Mouse (Mus musculus): ENCODE results near the gene Gm49392. TPM values are rescaled to one million over a fixed set of nuclear protein-coding genes. Genes with fewer than 3 reads are reported as not detected.
"Not testable (repeated sequence)": the region's sequence is repeated elsewhere in the genome, so short reads cannot be mapped to it uniquely, and the experiment has no call there.

Gm49392 gene
- 1 to 10 TPM in 1 of 2 experiments, not detected in 1; 1.6 TPM for total RNA-seq (2021)
- long read RNA-seq, experiment 1 = 0 reads
- long read RNA-seq, experiment 2 = 0 reads

DNA sequence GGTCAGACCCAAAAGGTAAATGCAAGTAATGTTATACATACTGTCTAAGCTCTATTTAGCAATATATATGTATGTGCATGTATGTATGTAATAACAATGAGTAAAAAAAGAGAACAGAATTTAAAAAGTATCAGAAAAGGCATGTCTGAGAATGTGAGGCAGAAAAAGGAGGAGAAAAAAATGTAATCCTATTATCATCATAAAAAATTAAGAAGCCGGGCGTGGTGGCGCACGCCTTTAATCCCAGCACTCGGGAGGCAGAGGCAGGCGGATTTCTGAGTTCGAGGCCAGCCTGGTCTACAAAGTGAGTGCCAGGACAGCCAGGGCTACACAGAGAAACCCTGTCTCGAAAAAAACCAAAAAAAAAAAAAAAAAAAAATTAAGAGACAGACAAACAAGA is at the start of gene Gm49392:
Gm49392 (minus strand) TSS at position 101 of the 400 bp plus-strand sequence.
- intact Hi-C loops (cut with DNase I) = loop anchor here (1.0 to 2.0 kb wide), 2 partner anchors 40 to 48 kb away; partner anchors contain the start of genes Ctla2a and Gm49391

GRCm38 (mm10) chr13:60941884-60942283 is 45.2 kb upstream of the Gm49392 start, which contains the start of gene Tpbpa:
TSS of gene Tpbpa (minus strand) at chr13:60941984.
- intact Hi-C loops (cut with DNase I); DNase-seq: not testable (repeated sequence)

More for the DNA sequence above, at the start of gene Gm49392:
- DNase-seq = not testable (repeated sequence)

DNA sequence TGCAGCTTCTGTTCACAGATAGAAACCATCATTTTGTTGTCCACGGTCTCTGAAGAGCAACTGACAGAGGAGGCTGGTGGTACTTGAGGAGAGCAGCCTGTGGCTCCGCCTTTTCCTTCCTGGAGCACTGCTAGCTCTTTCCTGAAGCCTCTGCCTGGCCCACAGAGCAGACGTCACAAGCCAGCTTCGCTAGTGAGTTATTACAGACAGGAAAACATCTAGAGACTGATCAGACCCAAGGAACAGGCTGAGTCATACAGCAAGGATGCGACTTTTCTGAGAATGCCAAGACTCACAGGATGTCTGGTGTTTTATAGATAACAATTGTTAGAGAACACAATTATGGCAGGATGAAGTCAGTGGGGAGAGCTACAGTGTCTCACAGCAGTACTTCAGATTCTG is 39.8 kb upstream of the Gm49392 start, which contains the start of the genes Gm49391 and Ctla2a:
Gm49391 (minus strand) TSS at position 72 of the 402 bp plus-strand sequence.
Ctla2a (minus strand) TSS at position 126 of the 402 bp plus-strand sequence.
- intact Hi-C loops (cut with DNase I) = loop anchor here (2.0 to 5.0 kb wide), 2 partner anchors 40 to 89 kb away; partner anchors contain the start of genes Ctla2b and Gm49392
- DNase-seq = peak; percentile 35 to 39

- intact Hi-C loops (cut with DNase I) = loop anchor here (5.0 kb wide), 1 partner anchor 88 kb away; no protein-coding TSS in a partner anchor
- DNase-seq = not testable (repeated sequence)
Measured at GRCm38 (mm10) chr13:60935490-60935889, 38.8 kb upstream of the Gm49392 start, which contains the start of gene Gm49393. TSS of gene Gm49393 (minus strand) at chr13:60935590.

GRCm38 (mm10) chr13:60904780-60905179 is 8.1 kb upstream of the Gm49392 start, which contains the start of gene Tpbpb:
TSS of gene Tpbpb (minus strand) at chr13:60904880.
- DNase-seq; intact Hi-C loops (cut with DNase I): not testable (repeated sequence)

DNA sequence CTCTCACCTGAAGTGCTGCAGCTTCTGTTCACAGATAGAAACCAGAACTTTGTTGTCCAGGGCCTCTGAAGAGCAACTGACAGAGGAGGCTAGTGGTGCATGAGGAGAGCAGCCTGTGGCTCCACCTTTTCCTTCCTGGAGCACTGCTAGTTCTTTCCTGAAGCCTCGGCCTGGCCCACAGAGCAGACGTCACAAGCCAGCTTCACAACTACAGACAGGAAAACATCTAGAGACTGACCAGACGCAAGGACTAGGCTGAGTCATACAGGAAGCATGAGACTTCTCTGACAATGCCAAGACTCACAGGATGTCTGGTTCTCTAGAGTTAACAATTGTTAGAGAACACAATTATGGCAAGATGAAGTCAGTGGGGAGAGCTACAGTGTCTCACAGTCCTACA is 634 bp upstream of the Gm49392 start, which contains the start of gene Ctla2b:
Ctla2b (minus strand) TSS at position 120 of the 400 bp plus-strand sequence.
- intact Hi-C loops (cut with DNase I) = loop anchor here (1.0 to 2.0 kb wide), 2 partner anchors 39 to 49 kb away; partner anchors contain the start of genes Ctla2a and Gm49391

DNA sequence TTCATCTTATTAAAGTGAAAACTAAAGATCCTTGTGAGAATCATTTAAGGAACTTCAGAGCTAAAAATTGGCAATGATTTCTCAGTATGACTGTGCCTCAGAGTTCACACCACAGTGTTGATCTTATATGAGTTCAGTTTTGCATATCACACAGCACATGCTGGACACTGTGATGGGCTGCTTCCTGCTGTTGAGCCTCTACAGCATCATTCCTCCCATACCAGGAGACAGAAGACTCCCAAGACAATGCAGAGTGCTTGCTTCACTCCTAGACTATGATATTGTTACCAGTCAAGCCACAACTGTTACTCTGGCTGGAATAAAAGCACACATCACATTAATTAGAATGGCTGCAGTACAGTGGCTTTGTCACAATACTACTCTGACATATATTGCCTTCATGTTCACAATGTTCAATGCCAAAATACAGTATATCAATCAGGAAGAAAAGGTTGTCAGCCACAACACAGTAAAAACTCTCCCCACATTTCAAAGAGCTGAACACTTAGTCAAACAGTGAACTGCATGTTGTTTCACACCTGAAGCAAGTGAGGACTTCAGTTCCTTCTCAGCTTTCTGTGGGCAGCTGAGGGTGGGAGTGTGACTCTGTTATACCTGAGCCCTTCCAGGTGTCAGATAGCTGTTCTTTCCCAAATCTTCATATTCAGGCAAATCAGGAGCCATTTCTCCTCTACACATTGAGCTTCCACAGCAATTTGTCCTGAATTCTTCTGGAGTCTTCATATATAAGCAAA is 1.1 kb downstream of the Gm49392 start:
- intact Hi-C loops (cut with DNase I) = loop anchor here (2.0 kb wide), 1 partner anchor 41 kb away; the partner anchor contains the start of genes Ctla2a and Gm49391
- DNase-seq = no peak

More for the DNA sequence above, 634 bp upstream of the Gm49392 start, which contains the start of gene Ctla2b:
- peak; percentile 52 to 53 for DNase-seq

- intact Hi-C loops (cut with DNase I) = no loop called here
Measured at GRCm38 (mm10) chr13:60892301-60892700, 4.4 kb downstream of the Gm49392 start.

GRCm38 (mm10) chr13:60864281-60864680 is 32.4 kb downstream of the Gm49392 start, which contains the start of gene 4930486L24Rik:
TSS of gene 4930486L24Rik (minus strand) at chr13:60864475.
- no peak for DNase-seq
- intact Hi-C loops (cut with DNase I) = no loop called here

More at GRCm38 (mm10) chr13:60892301-60892700, 4.4 kb downstream of the Gm49392 start:
- DNase-seq = no peak

DNA sequence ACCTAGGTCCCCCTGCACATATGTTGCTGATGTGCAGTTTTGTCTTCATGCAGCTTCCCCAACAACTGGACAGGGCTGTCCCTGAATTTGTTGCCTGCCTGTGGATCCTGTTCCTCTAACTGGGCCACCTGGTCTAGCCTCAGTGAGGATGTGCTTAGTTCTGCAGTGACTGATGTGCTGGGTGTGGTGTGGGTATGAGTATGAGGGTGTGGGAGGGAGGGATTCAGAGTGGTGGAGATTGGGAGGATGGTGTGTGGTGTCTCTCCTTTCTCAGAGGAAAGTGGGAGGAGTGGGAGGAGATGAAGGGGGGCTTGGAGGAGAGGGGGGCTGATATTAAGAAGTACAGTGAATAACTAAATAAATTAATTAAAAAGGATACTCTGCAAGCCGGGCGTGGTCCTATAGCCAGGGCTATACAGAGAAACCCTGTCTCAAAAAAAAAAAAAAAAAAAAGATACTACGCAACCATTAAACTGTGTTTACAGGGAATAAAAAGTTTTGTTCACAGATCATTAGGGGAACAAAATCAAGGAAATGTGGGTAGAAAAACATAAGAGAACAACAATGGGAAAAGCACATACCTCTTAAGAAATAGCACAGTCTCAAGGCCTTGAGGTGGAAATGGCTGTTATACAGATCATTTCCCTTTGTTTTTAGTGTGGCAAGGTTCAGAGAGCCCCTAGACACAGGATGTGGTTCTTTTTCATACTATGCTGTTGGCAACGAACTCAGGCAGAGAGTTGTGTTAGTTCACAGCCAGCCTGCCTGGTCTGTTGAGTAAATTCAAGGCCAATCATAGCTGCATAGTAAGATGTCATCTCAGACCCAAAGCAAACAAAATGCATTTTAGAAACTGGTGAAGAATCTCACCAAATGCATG is 48.2 kb downstream of the Gm49392 start:
- intact Hi-C loops (cut with DNase I) = loop anchor here (1.0 to 5.0 kb wide), 2 partner anchors 49 to 89 kb away; partner anchors contain the start of genes Ctla2a, Ctla2b, Gm49391 and Gm49393
- DNase-seq = peak in 1 of 2 experiments; percentile 7

GRCm38 (mm10) chr13:60843153-60843552 is 53.5 kb downstream of the Gm49392 start:
- no peak for DNase-seq
- intact Hi-C loops (cut with DNase I) = no loop called here

- no peak for DNase-seq
- intact Hi-C loops (cut with DNase I) = no loop called here
Measured at GRCm38 (mm10) chr13:60842703-60843102, 54.0 kb downstream of the Gm49392 start.

GRCm38 (mm10) chr13:60839353-60839902 is 57.3 kb downstream of the Gm49392 start:
- DNase-seq = no peak
- intact Hi-C loops (cut with DNase I) = no loop called here

DNA sequence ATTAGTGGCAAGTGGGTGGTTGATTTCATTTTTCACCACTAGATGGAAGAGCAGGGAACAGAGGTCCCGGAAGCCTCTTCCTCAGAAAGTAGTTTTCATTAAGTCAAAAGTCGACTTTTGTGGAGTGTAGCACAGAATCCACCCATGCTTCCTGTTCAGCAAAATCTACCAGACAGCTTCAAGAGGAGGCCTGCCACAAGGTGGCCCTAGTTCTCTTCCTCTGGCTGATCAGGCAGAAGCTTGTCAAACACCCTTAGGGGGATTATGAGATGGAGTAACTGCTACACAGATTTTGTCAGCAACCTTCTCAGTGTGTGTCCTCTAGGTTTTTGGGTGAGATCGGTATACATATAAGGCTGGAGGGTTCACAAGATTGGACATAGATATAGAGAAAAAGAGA is 70.6 kb downstream of the Gm49392 start:
- peak; percentile 23 to 36 for DNase-seq
- intact Hi-C loops (cut with DNase I) = loop anchor here (5.0 kb wide), 2 partner anchors 131 to 416 kb away; no protein-coding TSS in a partner anchor

GRCm38 (mm10) chr13:60820486-60821175 is 76.1 kb downstream of the Gm49392 start:
- DNase-seq = no peak
- intact Hi-C loops (cut with DNase I) = no loop called here

DNA sequence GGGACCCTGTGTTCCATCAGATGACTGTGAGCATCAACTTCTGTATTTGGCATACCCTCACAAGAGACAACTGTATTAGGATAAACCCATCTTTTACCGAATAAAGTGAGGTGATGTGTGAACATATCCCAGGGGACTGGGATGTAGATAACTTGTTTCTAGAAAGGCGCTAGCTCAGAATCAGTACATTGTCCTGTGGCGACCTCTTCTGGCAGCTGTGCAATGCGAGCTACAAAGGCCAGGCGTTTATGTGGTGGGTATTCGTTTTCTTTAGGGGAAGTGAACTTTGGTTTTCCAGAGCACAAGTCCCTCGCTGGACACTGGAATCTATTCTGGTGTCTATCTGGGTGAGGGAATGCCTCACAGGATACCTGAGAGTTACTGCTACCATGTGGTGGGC is 77.2 kb downstream of the Gm49392 start:
- DNase-seq = peak; percentile 29 to 55
- intact Hi-C loops (cut with DNase I) = loop anchor here (2.0 kb wide), 1 partner anchor 61 kb away; no protein-coding TSS in a partner anchor

DNA sequence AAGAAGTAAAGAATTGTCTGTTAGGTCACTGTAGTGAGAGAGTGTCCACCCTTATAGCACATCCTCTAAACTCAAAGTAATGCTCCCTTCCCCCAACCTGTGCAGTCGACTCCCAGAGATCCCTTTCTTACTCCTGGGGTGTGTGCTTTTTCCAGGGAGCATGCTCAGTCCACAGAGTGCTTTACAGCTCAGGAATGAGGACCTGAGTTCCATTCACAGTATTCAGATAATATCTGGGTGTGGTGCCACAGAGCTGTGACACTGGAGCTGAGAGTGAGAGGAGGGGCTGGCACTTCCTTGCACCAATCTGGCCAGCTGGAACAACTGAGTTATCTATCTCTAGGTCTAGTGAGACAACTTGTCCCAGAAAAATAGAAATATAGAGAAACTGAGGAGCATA is 83.0 kb downstream of the Gm49392 start:
- no peak for DNase-seq
- intact Hi-C loops (cut with DNase I) = no loop called here

DNA sequence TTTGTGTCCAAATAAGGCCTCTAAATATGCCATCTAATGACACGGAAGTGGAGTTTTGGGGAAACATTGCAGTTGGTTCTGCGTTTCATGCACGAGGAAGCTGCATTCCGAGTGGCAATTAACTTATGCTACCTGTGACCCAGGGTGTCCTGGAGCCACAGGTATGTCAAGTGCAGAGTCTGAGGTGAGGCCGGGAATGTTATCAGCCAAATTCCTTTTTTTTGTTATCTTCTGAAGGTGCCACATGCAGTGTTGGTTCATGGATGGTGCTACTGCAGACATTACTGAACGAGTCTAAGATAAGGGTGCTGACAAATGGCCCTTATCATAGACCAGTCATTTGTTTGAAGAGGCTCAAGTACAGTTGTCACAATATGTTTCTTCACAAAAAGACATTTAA is 83.9 kb downstream of the Gm49392 start:
- no peak for DNase-seq
- intact Hi-C loops (cut with DNase I) = no loop called here

- no peak for DNase-seq
- intact Hi-C loops (cut with DNase I) = no loop called here
Measured at GRCm38 (mm10) chr13:60809690-60810089, 87.0 kb downstream of the Gm49392 start.
